Mouse (Mus musculus): ENCODE measurements at regions not wholly inside any gene's neighbourhood (a gene's known extent, or its start where the extent isn't known, plus 50 kb on each side); places are given as distances from the start of the nearest gene placed in this dataset.

- no peak overlapping the region for H3K27ac ChIP-seq (replicated peaks; ENCODE audit: low read depth, low read length)
- no peaks in the 10 kb centered on the region for H3K27me3 ChIP-seq (ENCODE audit: control insufficient read depth, insufficient read depth, low read length)
- no peaks in the 10 kb centered on the region for H3K36me3 ChIP-seq (replicated peaks; ENCODE audit: control insufficient read depth, insufficient read depth, low read depth, low read length)
- DNase-seq (ENCODE audit: low spot score), result no peak
- H3K9ac ChIP-seq (replicated peaks; ENCODE audit: low read length), result no peak overlapping the region
- WGBS, result 83% methylated on average over 3 of the region's 3 CpGs
- no peak overlapping the region for H3K4me2 ChIP-seq (ENCODE audit: low read depth, low read length)
- no peak for ATAC-seq (replicated peaks; ENCODE audit: insufficient number of reproducible peaks, low FRiP score, low TSS enrichment, low read depth)
- no peaks in the 10 kb centered on the region for H3K4me1 ChIP-seq (ENCODE audit: control insufficient read depth, insufficient read depth, low read length)
- no peak overlapping the region for H3K4me3 ChIP-seq (ENCODE audit: low read depth, low read length)
- no peaks in the 10 kb centered on the region for H3K9me3 ChIP-seq (replicated peaks; ENCODE audit: control insufficient read depth, low read length)
Observed at GRCm38 (mm10) chr15:67767624-67768023, 1266.9 kb upstream of the Lrrc6 start.

GRCm38 (mm10) chr15:67759221-67759620, 1258.5 kb upstream of the Lrrc6 start:
- Histone ChIP-seq H3K36me3 (replicated peaks; ENCODE audit: control insufficient read depth, insufficient read depth, low read depth, low read length) (no peaks in the 10 kb centered on the region), H3K4me2 (ENCODE audit: low read depth, low read length) (no peak overlapping the region), H3K27ac (replicated peaks; ENCODE audit: low read depth, low read length) (no peak overlapping the region), H3K9ac (replicated peaks; ENCODE audit: low read length) (no peak overlapping the region), H3K9me3 (replicated peaks; ENCODE audit: control insufficient read depth, low read length) (no peaks in the 10 kb centered on the region), H3K4me3 (ENCODE audit: low read depth, low read length) (no peak overlapping the region), H3K4me1 (ENCODE audit: control insufficient read depth, insufficient read depth, low read length) (no peaks in the 10 kb centered on the region), H3K27me3 (ENCODE audit: control insufficient read depth, insufficient read depth, low read length) (no peaks in the 10 kb centered on the region)
- ATAC-seq (replicated peaks; ENCODE audit: insufficient number of reproducible peaks, low FRiP score, low TSS enrichment, low read depth) (no peak), DNase-seq (ENCODE audit: low spot score) (no peak)
- WGBS, result 67% methylated on average over 4 of the region's 4 CpGs

- Histone ChIP-seq H3K27me3 (ENCODE audit: control insufficient read depth, insufficient read depth, low read length) (no peaks in the 10 kb centered on the region), H3K9me3 (replicated peaks; ENCODE audit: control insufficient read depth, low read length) (no peaks in the 10 kb centered on the region), H3K4me2 (ENCODE audit: low read depth, low read length) (no peak overlapping the region), H3K4me3 (ENCODE audit: low read depth, low read length) (no peak overlapping the region), H3K4me1 (ENCODE audit: control insufficient read depth, insufficient read depth, low read length) (no peaks in the 10 kb centered on the region), H3K27ac (replicated peaks; ENCODE audit: low read depth, low read length) (no peak overlapping the region), H3K36me3 (replicated peaks; ENCODE audit: control insufficient read depth, insufficient read depth, low read depth, low read length) (no peaks in the 10 kb centered on the region), H3K9ac (replicated peaks; ENCODE audit: low read length) (no peak overlapping the region)
- DNase-seq (ENCODE audit: low spot score) (no peak), ATAC-seq (replicated peaks; ENCODE audit: insufficient number of reproducible peaks, low FRiP score, low TSS enrichment, low read depth) (no peak)
Observed at GRCm38 (mm10) chr15:67750582-67750981, 1249.9 kb upstream of the Lrrc6 start.

GRCm38 (mm10) chr15:67743332-67743731, 1242.6 kb upstream of the Lrrc6 start:
- Histone ChIP-seq H3K4me2 (ENCODE audit: low read depth, low read length) (no peak overlapping the region), H3K4me1 (ENCODE audit: control insufficient read depth, insufficient read depth, low read length) (no peaks in the 10 kb centered on the region), H3K4me3 (ENCODE audit: low read depth, low read length) (no peak overlapping the region), H3K9me3 (replicated peaks; ENCODE audit: control insufficient read depth, low read length) (no peaks in the 10 kb centered on the region), H3K27me3 (ENCODE audit: control insufficient read depth, insufficient read depth, low read length) (no peaks in the 10 kb centered on the region), H3K36me3 (replicated peaks; ENCODE audit: control insufficient read depth, insufficient read depth, low read depth, low read length) (no peaks in the 10 kb centered on the region), H3K27ac (replicated peaks; ENCODE audit: low read depth, low read length) (no peak overlapping the region), H3K9ac (replicated peaks; ENCODE audit: low read length) (no peak overlapping the region)
- DNase-seq (ENCODE audit: low spot score) (no peak), ATAC-seq (replicated peaks; ENCODE audit: insufficient number of reproducible peaks, low FRiP score, low TSS enrichment, low read depth) (no peak)
- 56% methylated on average over 2 of the region's 2 CpGs for WGBS

GRCm38 (mm10) chr15:67732988-67733387, 1232.3 kb upstream of the Lrrc6 start:
- Histone ChIP-seq H3K4me3 (ENCODE audit: low read depth, low read length) (no peak overlapping the region), H3K27me3 (ENCODE audit: control insufficient read depth, insufficient read depth, low read length) (no peaks in the 10 kb centered on the region), H3K9ac (replicated peaks; ENCODE audit: low read length) (no peak overlapping the region), H3K9me3 (replicated peaks; ENCODE audit: control insufficient read depth, low read length) (no peaks in the 10 kb centered on the region), H3K36me3 (replicated peaks; ENCODE audit: control insufficient read depth, insufficient read depth, low read depth, low read length) (no peaks in the 10 kb centered on the region), H3K27ac (replicated peaks; ENCODE audit: low read depth, low read length) (no peak overlapping the region), H3K4me2 (ENCODE audit: low read depth, low read length) (no peak overlapping the region), H3K4me1 (ENCODE audit: control insufficient read depth, insufficient read depth, low read length) (no peaks in the 10 kb centered on the region)
- WGBS, result 52% methylated on average over 1 of the region's 1 CpGs
- ATAC-seq (replicated peaks; ENCODE audit: insufficient number of reproducible peaks, low FRiP score, low TSS enrichment, low read depth) (no peak), DNase-seq (ENCODE audit: low spot score) (no peak)

- ATAC-seq (replicated peaks; ENCODE audit: insufficient number of reproducible peaks, low FRiP score, low TSS enrichment, low read depth), result no peak
- no peaks in the 10 kb centered on the region for H3K27me3 ChIP-seq (ENCODE audit: control insufficient read depth, insufficient read depth, low read length)
- H3K4me1 ChIP-seq (ENCODE audit: control insufficient read depth, insufficient read depth, low read length), result no peaks in the 10 kb centered on the region
- no peak overlapping the region for H3K9ac ChIP-seq (replicated peaks; ENCODE audit: low read length)
- no peak for DNase-seq (ENCODE audit: low spot score)
- H3K4me3 ChIP-seq (ENCODE audit: low read depth, low read length), result no peak overlapping the region
- 75% methylated on average over 8 of the region's 8 CpGs for WGBS
- no peak overlapping the region for H3K27ac ChIP-seq (replicated peaks; ENCODE audit: low read depth, low read length)
- H3K4me2 ChIP-seq (ENCODE audit: low read depth, low read length), result no peak overlapping the region
- H3K9me3 ChIP-seq (replicated peaks; ENCODE audit: control insufficient read depth, low read length), result no peaks in the 10 kb centered on the region
- no peaks in the 10 kb centered on the region for H3K36me3 ChIP-seq (replicated peaks; ENCODE audit: control insufficient read depth, insufficient read depth, low read depth, low read length)
Observed at GRCm38 (mm10) chr15:67729492-67729891, 1228.8 kb upstream of the Lrrc6 start.

- H3K36me3 ChIP-seq (replicated peaks; ENCODE audit: control insufficient read depth, insufficient read depth, low read depth, low read length), result no peaks in the 10 kb centered on the region
- no peak for ATAC-seq (replicated peaks; ENCODE audit: insufficient number of reproducible peaks, low FRiP score, low TSS enrichment, low read depth)
- no peak overlapping the region for H3K4me3 ChIP-seq (ENCODE audit: low read depth, low read length)
- no peaks in the 10 kb centered on the region for H3K9me3 ChIP-seq (replicated peaks; ENCODE audit: control insufficient read depth, low read length)
- WGBS, result 77% methylated on average over 5 of the region's 5 CpGs
- H3K9ac ChIP-seq (replicated peaks; ENCODE audit: low read length), result no peak overlapping the region
- H3K27me3 ChIP-seq (ENCODE audit: control insufficient read depth, insufficient read depth, low read length), result no peaks in the 10 kb centered on the region
- no peak overlapping the region for H3K4me2 ChIP-seq (ENCODE audit: low read depth, low read length)
- DNase-seq (ENCODE audit: low spot score), result no peak
- H3K27ac ChIP-seq (replicated peaks; ENCODE audit: low read depth, low read length), result no peak overlapping the region
- H3K4me1 ChIP-seq (ENCODE audit: control insufficient read depth, insufficient read depth, low read length), result no peaks in the 10 kb centered on the region
Observed at GRCm38 (mm10) chr15:67725239-67725638, 1224.5 kb upstream of the Lrrc6 start.

GRCm38 (mm10) chr15:67714203-67714602, 1213.5 kb upstream of the Lrrc6 start:
- H3K27ac ChIP-seq (replicated peaks; ENCODE audit: low read depth, low read length), result no peak overlapping the region

More at GRCm38 (mm10) chr15:67714203-67714602, 1213.5 kb upstream of the Lrrc6 start:
- ATAC-seq (replicated peaks; ENCODE audit: insufficient number of reproducible peaks, low FRiP score, low TSS enrichment, low read depth) (no peak), DNase-seq (ENCODE audit: low spot score) (no peak)
- no peaks in the 10 kb centered on the region for H3K4me1 ChIP-seq (ENCODE audit: control insufficient read depth, insufficient read depth, low read length)
- H3K9me3 ChIP-seq (replicated peaks; ENCODE audit: control insufficient read depth, low read length), result no peaks in the 10 kb centered on the region
- H3K4me2 ChIP-seq (ENCODE audit: low read depth, low read length), result no peak overlapping the region
- no peak overlapping the region for H3K4me3 ChIP-seq (ENCODE audit: low read depth, low read length)
- WGBS, result 72% methylated on average over 3 of the region's 3 CpGs
- H3K9ac ChIP-seq (replicated peaks; ENCODE audit: low read length), result no peak overlapping the region
- H3K27me3 ChIP-seq (ENCODE audit: control insufficient read depth, insufficient read depth, low read length), result no peaks in the 10 kb centered on the region
- no peaks in the 10 kb centered on the region for H3K36me3 ChIP-seq (replicated peaks; ENCODE audit: control insufficient read depth, insufficient read depth, low read depth, low read length)
